ENCODE assay signal across 8 mouse cellular contexts in the genomic region with DNA sequence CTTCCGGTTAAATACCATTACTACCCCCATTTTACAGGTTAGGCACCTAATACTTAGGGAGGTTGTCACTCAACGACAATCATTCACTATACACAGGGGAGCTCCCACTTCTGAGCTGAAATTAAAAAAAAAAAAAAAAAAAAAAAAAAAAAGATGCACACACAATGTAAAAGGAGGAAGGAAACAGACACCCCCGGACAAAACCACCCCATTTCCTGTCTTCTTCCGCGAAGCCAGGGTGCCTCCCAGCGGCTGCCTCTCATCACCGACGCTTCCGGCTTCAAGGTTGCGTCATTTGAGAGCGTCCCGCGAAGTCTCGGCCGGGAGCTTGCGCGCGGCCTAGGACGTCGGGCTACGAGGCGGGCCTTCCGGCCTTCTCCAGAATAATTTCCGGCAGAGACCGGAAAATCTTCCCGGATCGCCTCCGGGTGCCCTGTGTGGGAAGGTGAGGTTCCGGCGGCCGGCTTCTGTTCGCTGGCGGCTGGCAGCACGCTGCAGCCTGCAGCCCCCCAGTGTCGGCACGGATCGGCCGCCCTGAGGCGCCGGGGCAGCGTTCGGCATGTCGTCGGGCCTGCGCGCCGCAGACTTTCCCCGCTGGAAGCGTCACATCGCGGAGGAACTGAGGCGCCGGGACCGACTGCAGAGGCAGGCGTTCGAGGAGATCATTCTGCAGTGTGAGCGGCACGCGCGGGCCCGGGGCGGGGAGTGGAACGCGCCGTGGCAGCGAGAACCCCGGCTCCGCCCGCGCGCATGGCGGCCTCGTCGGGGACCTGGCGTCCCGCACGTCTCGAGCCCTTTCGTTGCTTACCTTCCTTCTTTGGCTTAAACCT. TPM values are rescaled to one million over a fixed set of nuclear protein-coding genes. Genes with fewer than 3 reads are reported as not detected.
DNase-seq lines count a peak whose midpoint lies in the region; ATAC-seq and TF ChIP-seq lines count a peak whose summit lies in the region.

Gene Atg16l1, plus strand, starts transcription at position 230 of the 830 bp plus-strand sequence.

- under 1% methylated on average over 65 of the region's 79 CpGs for WGBS in forebrain, embryonic 11.5 days
- WGBS in heart, embryonic 16.5 days, result under 1% methylated on average over 79 of the region's 79 CpGs
- under 1% methylated on average over 79 of the region's 79 CpGs for WGBS in liver, embryonic 15.5 days (ENCODE audit: insufficient replicate concordance)
- 1% methylated on average over 79 of the region's 79 CpGs for WGBS in neural tube, embryonic 12.5 days

- peak; percentile 81 for TF ChIP-seq RAD21 in CH12.LX (IDR thresholded peaks at IDR 0.05; ENCODE audit: low read depth, low read length)

- H3K4me2 ChIP-seq in CH12.LX (ENCODE audit: insufficient read depth, low read depth, poor library complexity, severe bottlenecking), result peak within 1 kb of the TSS; percentile 91
- H3K4me2 ChIP-seq in forebrain, embryonic 11.5 days (ENCODE audit: low read depth, low read length, severe bottlenecking), result peak within 1 kb of the TSS; percentile 59
- H3K4me2 ChIP-seq in heart, embryonic 16.5 days (ENCODE audit: low read depth, low read length), result peak within 1 kb of the TSS; percentile 94
- peak within 1 kb of the TSS; percentile 84 for H3K4me2 ChIP-seq in liver, embryonic 15.5 days
- peak within 1 kb of the TSS; percentile 68 for H3K4me2 ChIP-seq in neural tube, embryonic 12.5 days (replicated peaks)

- dilution Hi-C loops in CH12.LX (cut with MboI; ENCODE audit: extremely low pct_ligation_motif_present, extremely low pct_unique_long_range_greater_than_20kb, low sequenced_read_pairs), result no loop called here

- peak within 1 kb of the TSS; percentile 47 for H3K27ac ChIP-seq in CH12.LX (ENCODE audit: insufficient read depth, low read depth)
- peak within 1 kb of the TSS; percentile 62; the same call in 1 of the 2 replicates for H3K27ac ChIP-seq in forebrain, embryonic 11.5 days (ENCODE audit: low read depth, low read length)
- peak within 1 kb of the TSS; percentile 92 for H3K27ac ChIP-seq in heart, embryonic 16.5 days (ENCODE audit: low read length)
- peak within 1 kb of the TSS; percentile 98 for H3K27ac ChIP-seq in liver, embryonic 15.5 days (replicated peaks)
- peak within 1 kb of the TSS; percentile 69 for H3K27ac ChIP-seq in neural tube, embryonic 12.5 days

- TF ChIP-seq EP300 in CH12.LX (IDR thresholded peaks at IDR 0.05; ENCODE audit: low read length), result peak; percentile 46; the same call in 1 of the 2 replicates

- peak within 1 kb of the TSS; percentile 68 to 95 (median 84) for H3K4me3 ChIP-seq in CH12.LX (replicated peaks in 1 of 3; ENCODE audit: low read depth in 2 of 3, low read length in 2 of 3, poor library complexity in 1 of 3)
- peak within 1 kb of the TSS; percentile 96 for H3K4me3 ChIP-seq in forebrain, embryonic 11.5 days (ENCODE audit: low read depth, low read length)
- H3K4me3 ChIP-seq in heart, embryonic 16.5 days (ENCODE audit: low read length), result peak within 1 kb of the TSS; percentile 99
- peak within 1 kb of the TSS; percentile 98 for H3K4me3 ChIP-seq in liver, embryonic 15.5 days (replicated peaks)
- H3K4me3 ChIP-seq in neural tube, embryonic 12.5 days, result peak within 1 kb of the TSS; percentile 78

- peak; percentile 97 for DNase-seq in CH12.LX (ENCODE audit: extremely low read depth)
- DNase-seq in c-Kit-positive CD71-positive TER-119-negative erythroid progenitor cells, embryonic 14.5 days (ENCODE audit: low read depth), result peak; percentile 94
- DNase-seq in forebrain, embryonic 11.5 days (ENCODE audit: low spot score), result peak; percentile 94
- DNase-seq in kidney, postnatal 36 days, result peak; percentile 96
- DNase-seq in telencephalon, adult 2 months (ENCODE audit: low read depth, low spot score), result peak; percentile 97

- H3K9ac ChIP-seq in CH12.LX (ENCODE audit: insufficient read depth, low read depth), result peak within 1 kb of the TSS; percentile 85
- peak within 1 kb of the TSS; percentile 95 for H3K9ac ChIP-seq in forebrain, embryonic 11.5 days (ENCODE audit: low read length)
- H3K9ac ChIP-seq in heart, embryonic 16.5 days (ENCODE audit: low read length), result peak within 1 kb of the TSS; percentile 99
- peak within 1 kb of the TSS; percentile 98 for H3K9ac ChIP-seq in liver, embryonic 15.5 days
- H3K9ac ChIP-seq in neural tube, embryonic 12.5 days, result peak within 1 kb of the TSS; percentile 86

- ATAC-seq in forebrain, embryonic 11.5 days (replicated peaks; ENCODE audit: low FRiP score), result peak; percentile 99
- ATAC-seq in heart, embryonic 16.5 days (replicated peaks; ENCODE audit: extremely low read depth, insufficient read depth, low FRiP score), result peak; percentile 97
- peak; percentile 98 for ATAC-seq in liver, embryonic 15.5 days (ENCODE audit: insufficient read depth)
- peak; percentile 98 for ATAC-seq in neural tube, embryonic 12.5 days (ENCODE audit: low FRiP score, low read depth)

- H3K9me3 ChIP-seq in CH12.LX (replicated peaks; ENCODE audit: low read length), result no peaks in the 10 kb centered on the region
- H3K9me3 ChIP-seq in forebrain, embryonic 11.5 days (ENCODE audit: control insufficient read depth, low read length), result no peaks in the 10 kb centered on the region
- no peaks in the 10 kb centered on the region for H3K9me3 ChIP-seq in heart, embryonic 16.5 days (replicated peaks; ENCODE audit: control insufficient read depth, low read length)
- no peaks in the 10 kb centered on the region for H3K9me3 ChIP-seq in liver, embryonic 15.5 days (replicated peaks)
- H3K9me3 ChIP-seq in neural tube, embryonic 12.5 days, result no peaks in the 10 kb centered on the region

- in situ Hi-C loops in CH12.LX (cut with MboI; ENCODE audit: low pct_ligation_motif_present, low pct_unique_long_range_greater_than_20kb, low sequenced_read_pairs), result loop anchor here (10.0 kb wide), 1 partner anchor 151 kb away; no protein-coding TSS in a partner anchor

- TF ChIP-seq CTCF in CH12.LX (conservative IDR thresholded peaks at IDR 0.05 in 1 of 2, IDR thresholded peaks at IDR 0.05 in 1 of 2; ENCODE audit: low read depth in 2 of 2, low read length in 2 of 2), result peak in 1 of 2 experiments; percentile 83; a peak in 2 of 4 replicates

- H3K27me3 ChIP-seq in CH12.LX (replicated peaks), result no peaks in the 10 kb centered on the region
- H3K27me3 ChIP-seq in forebrain, embryonic 11.5 days (ENCODE audit: control insufficient read depth, insufficient read depth, low read length), result no peaks in the 10 kb centered on the region
- H3K27me3 ChIP-seq in heart, embryonic 16.5 days (ENCODE audit: control insufficient read depth, insufficient read depth, low read length), result no peaks in the 10 kb centered on the region
- 0 out of 2 replicates have a peak, but pooled peaks cover 4% of the 10 kb centered on the region for H3K27me3 ChIP-seq in liver, embryonic 15.5 days
- H3K27me3 ChIP-seq in neural tube, embryonic 12.5 days (replicated peaks), result no peaks in the 10 kb centered on the region

- TF ChIP-seq POLR2A in CH12.LX (IDR thresholded peaks at IDR 0.05; ENCODE audit: low read depth, low read length), result peak; percentile 89

- peaks cover 0 to 23% of the 10 kb centered on the region in 2 experiments; a peak in 2 of 4 replicates for H3K4me1 ChIP-seq in CH12.LX (ENCODE audit: control insufficient read depth in 1 of 2, insufficient read depth in 2 of 2)
- no peaks in the 10 kb centered on the region for H3K4me1 ChIP-seq in forebrain, embryonic 11.5 days (replicated peaks; ENCODE audit: control insufficient read depth, insufficient read depth, low read length)
- peaks cover 9% of the 10 kb centered on the region for H3K4me1 ChIP-seq in heart, embryonic 16.5 days (ENCODE audit: control insufficient read depth, insufficient read depth, low read length)
- peaks cover 26% of the 10 kb centered on the region for H3K4me1 ChIP-seq in liver, embryonic 15.5 days (replicated peaks)
- peaks cover 7% of the 10 kb centered on the region for H3K4me1 ChIP-seq in neural tube, embryonic 12.5 days

- peaks cover 7 to 32% of the 10 kb centered on the region in 2 experiments for H3K36me3 ChIP-seq in CH12.LX (replicated peaks in 1 of 2; ENCODE audit: control insufficient read depth in 1 of 2, insufficient read depth in 1 of 2, low read length in 1 of 2)
- H3K36me3 ChIP-seq in forebrain, embryonic 11.5 days (ENCODE audit: control insufficient read depth, insufficient read depth, low read length), result no peaks in the 10 kb centered on the region; the same call in 1 of the 2 replicates
- peaks cover 3% of the 10 kb centered on the region for H3K36me3 ChIP-seq in heart, embryonic 16.5 days (ENCODE audit: control insufficient read depth, insufficient read depth)
- peaks cover 26% of the 10 kb centered on the region for H3K36me3 ChIP-seq in liver, embryonic 15.5 days (replicated peaks)
- H3K36me3 ChIP-seq in neural tube, embryonic 12.5 days, result peaks cover 10% of the 10 kb centered on the region

- H3K79me2 ChIP-seq in CH12.LX (replicated peaks; ENCODE audit: control insufficient read depth, extremely low read depth, insufficient read depth, poor library complexity, severe bottlenecking), result peaks cover 31% of the 10 kb centered on the region

TF ChIP-seq in CH12.LX, 34 proteins besides CTCF, POLR2A, EP300 and RAD21 (continues in another document):
- TF ChIP-seq BHLHE40 (IDR thresholded peaks at IDR 0.05; ENCODE audit: low read depth, low read length) (peak; percentile 46), MAX (IDR thresholded peaks at IDR 0.05; ENCODE audit: low read length) (peak; percentile 72), ETS1 (conservative IDR thresholded peaks at IDR 0.05; ENCODE audit: low read depth, low read length) (peak; percentile 76), MAFK (IDR thresholded peaks at IDR 0.05; ENCODE audit: insufficient replicate concordance, low read length) (no peak), ZC3H11A (IDR thresholded peaks at IDR 0.05; ENCODE audit: low read depth, low read length) (peak; percentile 54), MAZ (IDR thresholded peaks at IDR 0.05; ENCODE audit: low read depth, low read length) (peak; percentile 79; the same call in 1 of the 2 replicates), RCOR1 (conservative IDR thresholded peaks at IDR 0.05; ENCODE audit: low read depth, low read length) (peak; percentile 77; the same call in 1 of the 2 replicates), MYC (IDR thresholded peaks at IDR 0.05; ENCODE audit: low read depth, low read length) (peak; percentile 80; the same call in 1 of the 2 replicates), SIN3A (IDR thresholded peaks at IDR 0.05; ENCODE audit: low read length) (peak; percentile 72), CHD1 (IDR thresholded peaks at IDR 0.05; ENCODE audit: low read depth, low read length) (no peak), SMC3 (IDR thresholded peaks at IDR 0.05; ENCODE audit: low read depth, low read length) (peak; percentile 62), PAX5 (IDR thresholded peaks at IDR 0.05; ENCODE audit: low read length) (no peak)

RNA-seq across cellular contexts. Expression of gene Atg16l1, which starts in this region (rescaled TPM):
- total RNA-seq in CH12.LX (2012; rRNA removed), result 19.9 and 22.9 TPM in 2 replicates
- total RNA-seq in CH12.LX (2014; rRNA removed), result 19.9 and 23.6 TPM in 2 replicates
- polyA plus RNA-seq in CH12.LX (2012; ENCODE audit: insufficient read length, low read depth), result 20.6 and 21.6 TPM in 2 replicates
- 37.8 and 40.6 TPM in 2 replicates for polyA plus RNA-seq in forebrain, embryonic 11.5 days (2014; fragmentation: Nextera tagmentation; extraction: Ambion mirVana)
- polyA plus RNA-seq in heart, embryonic 16.5 days (2015; fragmentation: Nextera tagmentation; extraction: Ambion mirVana), result 24.9 and 27.6 TPM in 2 replicates
- 15.0 and 16.4 TPM in 2 replicates for polyA plus RNA-seq in liver, embryonic 15.5 days (2015; fragmentation: Nextera tagmentation; extraction: Ambion mirVana)
- polyA plus RNA-seq in neural tube, embryonic 12.5 days (2016; fragmentation: Nextera tagmentation; extraction: Ambion mirVana), result 56.1 and 56.9 TPM in 2 replicates

Comparison
In these comparisons a context has a peak if more than half of its experiments do, and no peak if none do; other contexts are left out.
1. Peak in every context shown above with its lines: DNase-seq, ATAC-seq, H3K4me3 ChIP-seq and H3K27ac ChIP-seq.
2. H3K27ac ChIP-seq: peak in every context shown above with its lines; median percentile 98 in liver, embryonic 15.5 days; 92 in heart, embryonic 16.5 days; 69 in neural tube, embryonic 12.5 days; 62 in forebrain, embryonic 11.5 days; 47 in CH12.LX.